Mouse (Mus musculus): ENCODE measurements around the gene Snap25.

- TF ChIP-seq CTCF (IDR thresholded peaks at IDR 0.05; ENCODE audit: low read depth, low read length) = no peak
- no peak for TF ChIP-seq POLR2A (IDR thresholded peaks at IDR 0.05; ENCODE audit: extremely low read depth, insufficient read depth, low read length)
Measured at GRCm38 (mm10) chr2:136803142-136803541, 89.9 kb downstream of the Snap25 start.
